Mouse (Mus musculus): ENCODE results near the gene Cand1. TPM values are rescaled to one million over a fixed set of nuclear protein-coding genes. Genes with fewer than 3 reads are reported as not detected.

Cand1 gene
- polyA plus RNA-seq (2014; fragmentation: Nextera tagmentation; extraction: Ambion mirVana) = 127 and 134 TPM in 2 replicates

GRCm38 (mm10) chr10:119239969-119240721 lies at the start of gene Cand1:
Gene Cand1 (minus strand): TSS chr10:119240055.
- Histone ChIP-seq H3K27me3 (ENCODE audit: control insufficient read depth, insufficient read depth, low read length) (no peaks in the 10 kb centered on the region), H3K4me2 (ENCODE audit: low read depth, low read length) (peak within 1 kb of the TSS; percentile 63), H3K9me3 (replicated peaks; ENCODE audit: control insufficient read depth, low read length) (no peaks in the 10 kb centered on the region), H3K9ac (replicated peaks; ENCODE audit: low read length) (peak within 1 kb of the TSS; percentile 97), H3K4me1 (ENCODE audit: control insufficient read depth, insufficient read depth, low read length) (peaks cover 2% of the 10 kb centered on the region; the same call in 1 of the 2 replicates), H3K36me3 (replicated peaks; ENCODE audit: control insufficient read depth, insufficient read depth, low read depth, low read length) (no peaks in the 10 kb centered on the region), H3K4me3 (ENCODE audit: low read depth, low read length) (peak within 1 kb of the TSS; percentile 78), H3K27ac (replicated peaks; ENCODE audit: low read depth, low read length) (peak within 1 kb of the TSS; percentile 95)
- under 1% methylated on average over 57 of the region's 67 CpGs for WGBS
- DNase-seq (ENCODE audit: low spot score) (peak; percentile 98), ATAC-seq (replicated peaks; ENCODE audit: insufficient number of reproducible peaks, low FRiP score, low TSS enrichment, low read depth) (peak; percentile 97)

GRCm38 (mm10) chr10:119278871-119279270 lies 39.0 kb upstream of the Cand1 start:
- Histone ChIP-seq H3K9ac (replicated peaks; ENCODE audit: low read length) (no peak overlapping the region), H3K36me3 (replicated peaks; ENCODE audit: control insufficient read depth, insufficient read depth, low read depth, low read length) (no peaks in the 10 kb centered on the region), H3K4me1 (ENCODE audit: control insufficient read depth, insufficient read depth, low read length) (no peaks in the 10 kb centered on the region), H3K27ac (replicated peaks; ENCODE audit: low read depth, low read length) (no peak overlapping the region), H3K27me3 (ENCODE audit: control insufficient read depth, insufficient read depth, low read length) (no peaks in the 10 kb centered on the region), H3K9me3 (replicated peaks; ENCODE audit: control insufficient read depth, low read length) (no peaks in the 10 kb centered on the region), H3K4me2 (ENCODE audit: low read depth, low read length) (no peak overlapping the region), H3K4me3 (ENCODE audit: low read depth, low read length) (no peak overlapping the region)
- WGBS = 82% methylated on average over 10 of the region's 10 CpGs
- ATAC-seq (replicated peaks; ENCODE audit: insufficient number of reproducible peaks, low FRiP score, low TSS enrichment, low read depth) (no peak), DNase-seq (ENCODE audit: low spot score) (no peak)

GRCm38 (mm10) chr10:119274333-119274732 lies 34.5 kb upstream of the Cand1 start:
- no peak overlapping the region for H3K4me3 ChIP-seq (ENCODE audit: low read depth, low read length)
- no peak for ATAC-seq (replicated peaks; ENCODE audit: insufficient number of reproducible peaks, low FRiP score, low TSS enrichment, low read depth)
- 86% methylated on average over 6 of the region's 6 CpGs for WGBS
- no peaks in the 10 kb centered on the region for H3K36me3 ChIP-seq (replicated peaks; ENCODE audit: control insufficient read depth, insufficient read depth, low read depth, low read length)
- no peaks in the 10 kb centered on the region for H3K4me1 ChIP-seq (ENCODE audit: control insufficient read depth, insufficient read depth, low read length)
- H3K4me2 ChIP-seq (ENCODE audit: low read depth, low read length) = no peak overlapping the region
- no peak for DNase-seq (ENCODE audit: low spot score)
- no peaks in the 10 kb centered on the region for H3K27me3 ChIP-seq (ENCODE audit: control insufficient read depth, insufficient read depth, low read length)
- H3K27ac ChIP-seq (replicated peaks; ENCODE audit: low read depth, low read length) = no peak overlapping the region
- H3K9ac ChIP-seq (replicated peaks; ENCODE audit: low read length) = no peak overlapping the region
- H3K9me3 ChIP-seq (replicated peaks; ENCODE audit: control insufficient read depth, low read length) = no peaks in the 10 kb centered on the region

GRCm38 (mm10) chr10:119272536-119272935 lies 32.7 kb upstream of the Cand1 start:
- Histone ChIP-seq H3K9me3 (replicated peaks; ENCODE audit: control insufficient read depth, low read length) (no peaks in the 10 kb centered on the region), H3K4me1 (ENCODE audit: control insufficient read depth, insufficient read depth, low read length) (no peaks in the 10 kb centered on the region), H3K27me3 (ENCODE audit: control insufficient read depth, insufficient read depth, low read length) (no peaks in the 10 kb centered on the region), H3K9ac (replicated peaks; ENCODE audit: low read length) (no peak overlapping the region), H3K27ac (replicated peaks; ENCODE audit: low read depth, low read length) (no peak overlapping the region), H3K36me3 (replicated peaks; ENCODE audit: control insufficient read depth, insufficient read depth, low read depth, low read length) (no peaks in the 10 kb centered on the region), H3K4me2 (ENCODE audit: low read depth, low read length) (no peak overlapping the region), H3K4me3 (ENCODE audit: low read depth, low read length) (no peak overlapping the region)
- 77% methylated on average over 10 of the region's 10 CpGs for WGBS
- DNase-seq (ENCODE audit: low spot score) (no peak), ATAC-seq (replicated peaks; ENCODE audit: insufficient number of reproducible peaks, low FRiP score, low TSS enrichment, low read depth) (no peak)

GRCm38 (mm10) chr10:119272005-119272404 lies 32.1 kb upstream of the Cand1 start:
- H3K9ac ChIP-seq (replicated peaks; ENCODE audit: low read length) = no peak overlapping the region
- no peaks in the 10 kb centered on the region for H3K9me3 ChIP-seq (replicated peaks; ENCODE audit: control insufficient read depth, low read length)
- H3K27me3 ChIP-seq (ENCODE audit: control insufficient read depth, insufficient read depth, low read length) = no peaks in the 10 kb centered on the region
- DNase-seq (ENCODE audit: low spot score) (no peak), ATAC-seq (replicated peaks; ENCODE audit: insufficient number of reproducible peaks, low FRiP score, low TSS enrichment, low read depth) (no peak)
- H3K4me1 ChIP-seq (ENCODE audit: control insufficient read depth, insufficient read depth, low read length) = no peaks in the 10 kb centered on the region
- 90% methylated on average over 10 of the region's 10 CpGs for WGBS
- H3K4me2 ChIP-seq (ENCODE audit: low read depth, low read length) = no peak overlapping the region
- H3K4me3 ChIP-seq (ENCODE audit: low read depth, low read length) = no peak overlapping the region
- no peak overlapping the region for H3K27ac ChIP-seq (replicated peaks; ENCODE audit: low read depth, low read length)
- H3K36me3 ChIP-seq (replicated peaks; ENCODE audit: control insufficient read depth, insufficient read depth, low read depth, low read length) = no peaks in the 10 kb centered on the region

- WGBS = 88% methylated on average over 10 of the region's 10 CpGs
- Histone ChIP-seq H3K27ac (replicated peaks; ENCODE audit: low read depth, low read length) (no peak overlapping the region), H3K4me1 (ENCODE audit: control insufficient read depth, insufficient read depth, low read length) (no peaks in the 10 kb centered on the region), H3K9ac (replicated peaks; ENCODE audit: low read length) (no peak overlapping the region), H3K4me3 (ENCODE audit: low read depth, low read length) (no peak overlapping the region), H3K36me3 (replicated peaks; ENCODE audit: control insufficient read depth, insufficient read depth, low read depth, low read length) (no peaks in the 10 kb centered on the region), H3K4me2 (ENCODE audit: low read depth, low read length) (no peak overlapping the region), H3K27me3 (ENCODE audit: control insufficient read depth, insufficient read depth, low read length) (no peaks in the 10 kb centered on the region), H3K9me3 (replicated peaks; ENCODE audit: control insufficient read depth, low read length) (no peaks in the 10 kb centered on the region)
- ATAC-seq (replicated peaks; ENCODE audit: insufficient number of reproducible peaks, low FRiP score, low TSS enrichment, low read depth) (no peak), DNase-seq (ENCODE audit: low spot score) (no peak)
These were observed 31.2 kb upstream of the Cand1 start for GRCm38 (mm10) chr10:119271101-119271500.

- Histone ChIP-seq H3K36me3 (replicated peaks; ENCODE audit: control insufficient read depth, insufficient read depth, low read depth, low read length) (no peaks in the 10 kb centered on the region), H3K9ac (replicated peaks; ENCODE audit: low read length) (no peak overlapping the region), H3K4me3 (ENCODE audit: low read depth, low read length) (no peak overlapping the region), H3K4me1 (ENCODE audit: control insufficient read depth, insufficient read depth, low read length) (no peaks in the 10 kb centered on the region), H3K4me2 (ENCODE audit: low read depth, low read length) (no peak overlapping the region), H3K27ac (replicated peaks; ENCODE audit: low read depth, low read length) (no peak overlapping the region), H3K27me3 (ENCODE audit: control insufficient read depth, insufficient read depth, low read length) (no peaks in the 10 kb centered on the region), H3K9me3 (replicated peaks; ENCODE audit: control insufficient read depth, low read length) (no peaks in the 10 kb centered on the region)
- DNase-seq (ENCODE audit: low spot score) = peak; percentile 43
- WGBS = 61% methylated on average over 12 of the region's 12 CpGs
- peak; percentile 67 for ATAC-seq (replicated peaks; ENCODE audit: insufficient number of reproducible peaks, low FRiP score, low TSS enrichment, low read depth)
These were observed 30.6 kb upstream of the Cand1 start for GRCm38 (mm10) chr10:119270384-119270985.

GRCm38 (mm10) chr10:119264761-119265160 lies 24.9 kb upstream of the Cand1 start:
- no peaks in the 10 kb centered on the region for H3K27me3 ChIP-seq (ENCODE audit: control insufficient read depth, insufficient read depth, low read length)
- no peaks in the 10 kb centered on the region for H3K36me3 ChIP-seq (replicated peaks; ENCODE audit: control insufficient read depth, insufficient read depth, low read depth, low read length)
- no peaks in the 10 kb centered on the region for H3K4me1 ChIP-seq (ENCODE audit: control insufficient read depth, insufficient read depth, low read length)
- WGBS = 81% methylated on average over 7 of the region's 7 CpGs
- no peak overlapping the region for H3K4me2 ChIP-seq (ENCODE audit: low read depth, low read length)
- H3K9ac ChIP-seq (replicated peaks; ENCODE audit: low read length) = no peak overlapping the region
- no peak for ATAC-seq (replicated peaks; ENCODE audit: insufficient number of reproducible peaks, low FRiP score, low TSS enrichment, low read depth)
- no peak overlapping the region for H3K27ac ChIP-seq (replicated peaks; ENCODE audit: low read depth, low read length)
- H3K9me3 ChIP-seq (replicated peaks; ENCODE audit: control insufficient read depth, low read length) = no peaks in the 10 kb centered on the region
- no peak overlapping the region for H3K4me3 ChIP-seq (ENCODE audit: low read depth, low read length)
- no peak for DNase-seq (ENCODE audit: low spot score)
